Mouse (Mus musculus): ENCODE data around the gene 4930433I11Rik. TPM values are rescaled to one million over a fixed set of nuclear protein-coding genes. Genes with fewer than 3 reads are reported as not detected.
A peak's percentile ranks its signal among the peaks of the same experiment; 100 is the strongest.
"Not testable (repeated sequence)": the region's sequence is repeated elsewhere in the genome, so short reads cannot be mapped to it uniquely, and the experiment has no call there.

The 4930433I11Rik gene
- total RNA-seq (2021): not detected

GRCm38 (mm10) chr7:40987243-40987642 is at the start of gene 4930433I11Rik:
4930433I11Rik (plus strand) TSS chr7:40987543.
- intact Hi-C loops (cut with DNase I): no loop called here
- DNase-seq: no peak

GRCm38 (mm10) chr7:40939371-40939770 is 48.0 kb upstream of the 4930433I11Rik start:
- DNase-seq: no peak
- intact Hi-C loops (cut with DNase I): no loop called here

GRCm38 (mm10) chr7:40942233-40942935 is 45.0 kb upstream of the 4930433I11Rik start:
- intact Hi-C loops (cut with DNase I): loop anchor here (2.0 kb wide), 1 partner anchor 1226 kb away; no protein-coding TSS in a partner anchor
- DNase-seq: no peak

- DNase-seq; intact Hi-C loops (cut with DNase I): not testable (repeated sequence)
Observed at GRCm38 (mm10) chr7:41032419-41032818, 45.1 kb downstream of the 4930433I11Rik start, which contains the start of gene Gm4884. Gm4884 (plus strand) TSS chr7:41032719.

- peak in 1 of 2 experiments; percentile 0 for DNase-seq
- intact Hi-C loops (cut with DNase I): not testable (repeated sequence)
Observed at GRCm38 (mm10) chr7:41044058-41044457, 56.7 kb downstream of the 4930433I11Rik start.

Other genes with a start within 250 kb of the 4930433I11Rik start
- under 1 TPM in 1 of 2 experiments, not detected in 1; 0.72 TPM for gene Vstm2b, start 89.2 kb upstream of the 4930433I11Rik start, total RNA-seq (2021)
- not detected for gene Gm4884, start 45.2 kb downstream of the 4930433I11Rik start, total RNA-seq (2021)
- not detected for gene Gm5592, start 166.3 kb downstream of the 4930433I11Rik start, total RNA-seq (2021)